Mouse (Mus musculus) myocyte (in vitro differentiated cells): Measurements from ENCODE around the gene Scn2a.

Experiments
- CEBPB ChIP-seq: IDR thresholded peaks from 2 replicates; pipeline ENCODE4 v1.6.1; 2011; ENCODE audit warnings: mild to moderate bottlenecking, moderate library complexity; ENCODE audit not compliant: poor library complexity, insufficient read depth, severe bottlenecking
- MAX ChIP-seq: IDR thresholded peaks from one replicate; pipeline ENCODE4 v1.6.1; 2011; ENCODE audit warnings: low read depth, mild to moderate bottlenecking, control low read depth
- MYOD1 ChIP-seq, 3 experiments: IDR thresholded peaks; one replicate each; pipeline ENCODE4 v1.6.1; 2011; ENCODE audit warnings: control low read depth in 2 of 3, low read depth in 2 of 3, mild to moderate bottlenecking in 2 of 3, moderate library complexity in 1 of 3; ENCODE audit not compliant: insufficient read length in 2 of 3, control insufficient read depth in 1 of 3
- MYOG ChIP-seq, 3 experiments: IDR thresholded peaks; one replicate each; pipeline ENCODE4 v1.6.1; 2011; ENCODE audit warnings: control low read depth in 2 of 3, low read depth in 2 of 3, mild to moderate bottlenecking in 2 of 3; ENCODE audit not compliant: insufficient read length in 2 of 3, control insufficient read depth in 1 of 3, insufficient read depth in 1 of 3
- POLR2A ChIP-seq: IDR thresholded peaks from one replicate; pipeline ENCODE4 v1.6.1; 2011; ENCODE audit warnings: low read depth, mild to moderate bottlenecking, control low read depth, moderate library complexity; ENCODE audit not compliant: insufficient read length
- POLR2AphosphoS2 ChIP-seq: IDR thresholded peaks from one replicate; pipeline ENCODE4 v1.6.1; 2011; ENCODE audit warnings: low read depth, control low read depth; ENCODE audit not compliant: insufficient read length
- REST ChIP-seq: IDR thresholded peaks from one replicate; pipeline ENCODE4 v1.6.1; 2011; ENCODE audit warnings: mild to moderate bottlenecking, control low read depth, moderate library complexity; ENCODE audit not compliant: insufficient read depth, insufficient read length
- SRF ChIP-seq: IDR thresholded peaks from one replicate; pipeline ENCODE4 v1.6.1; 2011; ENCODE audit warnings: low read depth; ENCODE audit not compliant: control insufficient read depth, insufficient read length
- TCF12 ChIP-seq: IDR thresholded peaks from one replicate; pipeline ENCODE4 v1.6.1; 2011; ENCODE audit warnings: mild to moderate bottlenecking, control low read depth; ENCODE audit not compliant: poor library complexity, insufficient read depth, severe bottlenecking
- USF1 ChIP-seq: IDR thresholded peaks from one replicate; pipeline ENCODE4 v1.6.1; 2011; ENCODE audit warnings: low read depth, mild to moderate bottlenecking, control low read depth, moderate library complexity

DNA sequence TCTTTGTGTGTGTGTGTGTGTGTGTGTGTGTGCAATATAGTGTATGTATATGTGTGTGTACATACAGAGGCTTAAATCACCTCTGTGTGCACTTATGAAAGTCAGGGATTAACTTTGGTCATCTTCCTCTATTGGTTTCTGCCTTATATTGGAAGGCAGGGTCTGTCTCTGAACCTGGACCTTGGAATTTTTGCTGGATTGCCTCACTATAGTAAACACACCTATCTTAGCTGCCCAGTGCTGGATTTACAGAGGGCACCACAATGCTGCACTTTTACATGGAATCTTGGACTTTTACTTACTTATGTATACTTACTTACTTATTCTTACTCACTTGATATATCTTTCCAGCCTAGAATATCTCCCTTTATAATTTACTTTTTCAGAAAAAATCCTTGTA lies 43.3 kb downstream of the Scn2a start:
- no peak for TF ChIP-seq POLR2AphosphoS2
- no peak for TF ChIP-seq MAX
- no peak for TF ChIP-seq TCF12
- no peak for TF ChIP-seq POLR2A
- no peak for TF ChIP-seq USF1
- TF ChIP-seq MYOG (IDR thresholded peaks at IDR 0.05; ENCODE audit: control insufficient read depth in 1 of 3, insufficient read depth in 1 of 3, insufficient read length in 2 of 3, low read depth in 2 of 3) = no peak
- TF ChIP-seq SRF = no peak
- TF ChIP-seq MYOD1 (IDR thresholded peaks at IDR 0.05; ENCODE audit: control insufficient read depth in 1 of 3, insufficient read length in 2 of 3, low read depth in 2 of 3) = no peak
- TF ChIP-seq CEBPB = no peak
- TF ChIP-seq REST = no peak
